Mouse (Mus musculus) bone marrow, adult 2 months (tissue): ENCODE measurements at regions not wholly inside any gene's neighbourhood (a gene's known extent, or its start where the extent isn't known, plus 50 kb on each side); places are given as distances from the start of the nearest gene placed in this dataset.

Experiments
- CTCF ChIP-seq: fragments of 200-500 bp; IDR thresholded peaks from 2 replicates; pipeline ENCODE4 v1.5.1; 2011; ENCODE audit warnings: low read length, control low read depth; ENCODE audit not compliant: control insufficient read depth, insufficient read depth
- POLR2A ChIP-seq: fragments of 200-500 bp; IDR thresholded peaks from 2 replicates; pipeline ENCODE4 v1.6.1; 2011; ENCODE audit warnings: low read depth, mild to moderate bottlenecking, control low read depth, low read length, borderline replicate concordance; ENCODE audit not compliant: control insufficient read depth

GRCm38 (mm10) chr12:25926367-25926766 lies 488.7 kb downstream of the Rnf144a start:
- TF ChIP-seq CTCF: no peak
- no peak for TF ChIP-seq POLR2A
